Mouse (Mus musculus): ENCODE results near the gene Senp8. TPM values are rescaled to one million over a fixed set of nuclear protein-coding genes. Genes with fewer than 3 reads are reported as not detected.

The Senp8 gene
- polyA plus RNA-seq, 1 experiment from 2014 or later, result 12.6 TPM

DNA sequence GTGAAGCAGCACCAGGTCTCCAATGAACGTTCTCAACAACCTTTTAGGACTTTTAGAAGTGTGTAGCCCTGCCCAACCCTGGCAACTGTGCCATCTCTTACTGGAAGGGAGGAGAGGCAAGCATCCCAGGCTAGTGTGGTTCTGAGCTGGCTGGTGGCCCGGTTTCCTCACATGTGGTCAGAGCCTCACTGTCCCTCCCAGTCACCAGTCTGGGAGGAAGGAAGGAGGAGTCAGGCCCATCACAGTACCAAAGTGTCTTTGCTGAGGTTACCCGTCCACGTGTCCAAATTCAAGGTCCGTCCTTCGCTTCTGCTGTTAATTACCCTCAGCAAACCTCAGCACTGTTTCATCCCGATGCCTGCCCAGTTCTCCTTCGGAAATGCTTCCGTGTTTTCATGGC is 58.4 kb downstream of the Senp8 start:
- Histone ChIP-seq H3K4me3 (ENCODE audit: control insufficient read depth in 1 of 2, insufficient read depth in 1 of 2, low read depth in 1 of 2, low read length in 2 of 2) (peak overlapping the region; percentile 39 to 41), H3K27ac (replicated peaks in 1 of 2; ENCODE audit: control insufficient read depth in 1 of 2, insufficient read depth in 1 of 2, low read depth in 2 of 2, low read length in 2 of 2) (peak overlapping the region; percentile 54 to 80; a peak in 3 of 4 replicates), H3K4me1 (ENCODE audit: control insufficient read depth in 2 of 2, insufficient read depth in 2 of 2, low read length in 2 of 2) (peaks cover 16 to 18% of the 10 kb centered on the region in 2 experiments), H3K9me3 (ENCODE audit: control insufficient read depth, low read length) (no peaks in the 10 kb centered on the region), H3K27me3 (ENCODE audit: control insufficient read depth, insufficient read depth, low read length) (no peaks in the 10 kb centered on the region), H3K9ac (ENCODE audit: low read length) (peak overlapping the region; percentile 65), H3K36me3 (ENCODE audit: control insufficient read depth, insufficient read depth, low read length) (no peaks in the 10 kb centered on the region), H3K4me2 (ENCODE audit: low read length) (peak overlapping the region; percentile 72)
- 45% methylated on average over 9 of the region's 9 CpGs for WGBS
- peak; percentile 57; the same call in 1 of the 2 replicates for ATAC-seq (ENCODE audit: insufficient number of reproducible peaks, insufficient read depth, low FRiP score, low read depth)

DNA sequence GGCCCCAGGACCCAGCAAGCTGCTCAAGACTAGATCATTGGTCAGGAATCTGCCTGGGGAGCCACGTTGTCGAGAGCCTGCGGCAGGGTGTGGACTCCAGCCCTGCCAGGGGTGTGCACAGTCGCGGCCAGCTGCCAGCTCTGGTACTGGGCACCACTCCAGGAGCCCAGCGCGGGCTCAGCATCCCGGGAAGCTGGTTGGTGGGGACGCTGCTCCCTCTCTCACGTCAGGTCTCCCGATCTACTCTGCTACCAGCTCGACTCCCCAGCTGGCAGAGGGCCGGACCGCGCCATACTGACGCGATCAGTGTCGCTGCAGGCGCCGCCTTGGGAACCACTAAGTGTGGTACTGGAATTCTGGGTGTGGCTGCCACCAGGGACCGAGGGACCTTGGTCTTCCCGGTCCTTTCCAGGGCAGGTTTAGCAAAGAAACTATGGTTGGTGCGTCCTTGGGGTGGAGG is 58.8 kb downstream of the Senp8 start:
- Histone ChIP-seq H3K36me3 (ENCODE audit: control insufficient read depth, insufficient read depth, low read length) (no peaks in the 10 kb centered on the region), H3K4me3 (ENCODE audit: control insufficient read depth in 1 of 2, insufficient read depth in 1 of 2, low read depth in 1 of 2, low read length in 2 of 2) (peak overlapping the region; percentile 39 to 41), H3K27me3 (ENCODE audit: control insufficient read depth, insufficient read depth, low read length) (no peaks in the 10 kb centered on the region), H3K27ac (replicated peaks in 1 of 2; ENCODE audit: control insufficient read depth in 1 of 2, insufficient read depth in 1 of 2, low read depth in 2 of 2, low read length in 2 of 2) (peak overlapping the region; percentile 54 to 80), H3K9ac (ENCODE audit: low read length) (peak overlapping the region; percentile 65), H3K9me3 (ENCODE audit: control insufficient read depth, low read length) (no peaks in the 10 kb centered on the region), H3K4me2 (ENCODE audit: low read length) (peak overlapping the region; percentile 72), H3K4me1 (ENCODE audit: control insufficient read depth in 2 of 2, insufficient read depth in 2 of 2, low read length in 2 of 2) (peaks cover 16 to 18% of the 10 kb centered on the region in 2 experiments)
- WGBS, result 3% methylated on average over 23 of the region's 23 CpGs
- ATAC-seq (ENCODE audit: insufficient number of reproducible peaks, insufficient read depth, low FRiP score, low read depth), result peak; percentile 87

DNA sequence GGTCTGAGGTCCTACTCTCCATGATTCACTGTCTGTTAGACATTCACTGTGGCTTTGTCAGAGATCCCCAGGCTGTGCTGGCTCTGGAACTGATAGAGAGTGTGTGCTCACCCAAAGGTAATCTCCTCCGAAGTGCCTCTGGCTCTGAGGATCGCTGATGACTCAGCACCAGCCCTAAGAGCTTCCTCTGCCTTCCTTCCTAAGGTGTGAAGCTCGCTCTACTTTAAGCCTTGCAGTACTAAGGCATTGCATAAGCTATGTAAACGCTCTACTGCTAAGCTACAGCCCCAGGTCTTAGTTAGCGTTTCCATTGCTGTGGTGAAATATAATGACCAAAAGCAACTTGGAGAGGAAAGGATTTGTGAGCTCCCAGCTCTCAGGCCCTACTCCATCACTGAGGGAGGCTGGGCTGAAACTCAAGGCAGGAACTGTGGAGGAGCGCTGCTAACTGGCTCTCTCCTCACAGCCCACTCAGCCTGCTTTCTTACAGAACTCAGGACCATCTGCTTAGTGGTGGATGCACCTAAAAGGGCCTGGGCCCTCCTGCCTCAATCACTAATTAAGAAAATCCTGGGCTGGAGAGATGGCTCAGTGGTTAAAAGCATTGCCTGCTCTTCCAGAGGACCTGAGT is 63.0 kb downstream of the Senp8 start:
- no peak overlapping the region for H3K27ac ChIP-seq (replicated peaks in 1 of 2; ENCODE audit: control insufficient read depth in 1 of 2, insufficient read depth in 1 of 2, low read depth in 2 of 2, low read length in 2 of 2)
- no peaks in the 10 kb centered on the region for H3K9me3 ChIP-seq (ENCODE audit: control insufficient read depth, low read length)
- no peak for ATAC-seq (ENCODE audit: insufficient number of reproducible peaks, insufficient read depth, low FRiP score, low read depth)
- 0 out of 2 replicates have a peak, but pooled peaks cover under 1% of the 10 kb centered on the region for H3K27me3 ChIP-seq (ENCODE audit: control insufficient read depth, insufficient read depth, low read length)
- H3K9ac ChIP-seq (ENCODE audit: low read length), result no peak overlapping the region
- no peak overlapping the region for H3K4me3 ChIP-seq (ENCODE audit: control insufficient read depth in 1 of 2, insufficient read depth in 1 of 2, low read depth in 1 of 2, low read length in 2 of 2)
- peaks cover 5 to 9% of the 10 kb centered on the region in 2 experiments; a peak in 3 of 4 replicates for H3K4me1 ChIP-seq (ENCODE audit: control insufficient read depth in 2 of 2, insufficient read depth in 2 of 2, low read length in 2 of 2)
- 23% methylated on average over 6 of the region's 6 CpGs for WGBS
- H3K4me2 ChIP-seq (ENCODE audit: low read length), result no peak overlapping the region
- H3K36me3 ChIP-seq (ENCODE audit: control insufficient read depth, insufficient read depth, low read length), result no peaks in the 10 kb centered on the region

Other genes with a start within 250 kb of the Senp8 start
- gene Hexa, start 211.2 kb downstream of the Senp8 start, polyA plus RNA-seq (2014; fragmentation: Nextera tagmentation; extraction: Ambion mirVana), result 87.6 and 91.4 TPM in 2 replicates
- 0.55 TPM in 1 of 2 replicates, not detected in the other for gene Tmem202, start 210.9 kb downstream of the Senp8 start, polyA plus RNA-seq (2014; fragmentation: Nextera tagmentation; extraction: Ambion mirVana)
- 0.16 and 0.34 TPM in 2 replicates for gene Celf6, start 172.8 kb downstream of the Senp8 start, polyA plus RNA-seq (2014; fragmentation: Nextera tagmentation; extraction: Ambion mirVana)
- 19.5 and 24.6 TPM in 2 replicates for gene Parp6, start 133.4 kb downstream of the Senp8 start, polyA plus RNA-seq (2014; fragmentation: Nextera tagmentation; extraction: Ambion mirVana)
- 1,792 and 1,798 TPM in 2 replicates for gene Pkm, start 94.3 kb downstream of the Senp8 start, polyA plus RNA-seq (2014; fragmentation: Nextera tagmentation; extraction: Ambion mirVana)
- gene Gramd2, start 70.6 kb downstream of the Senp8 start, polyA plus RNA-seq (2014; fragmentation: Nextera tagmentation; extraction: Ambion mirVana), result 0.27 and 0.43 TPM in 2 replicates
- gene Myo9a, start 186 bp upstream of the Senp8 start, polyA plus RNA-seq (2014; fragmentation: Nextera tagmentation; extraction: Ambion mirVana), result 12.1 and 12.4 TPM in 2 replicates
- not detected in 2 replicates for gene Nr2e3, start 209.9 kb upstream of the Senp8 start, polyA plus RNA-seq (2014; fragmentation: Nextera tagmentation; extraction: Ambion mirVana)

All from heart, embryonic 14.5 days (tissue).